Mouse (Mus musculus): ENCODE measurements around the gene Hist1h2bb. TPM values are rescaled to one million over a fixed set of nuclear protein-coding genes. Genes with fewer than 3 reads are reported as not detected.
A peak's percentile ranks its signal among the peaks of the same experiment; 100 is the strongest.
"Not testable (repeated sequence)": the region's sequence is repeated elsewhere in the genome, so short reads cannot be mapped to it uniquely, and the experiment has no call there.

Hist1h2bb gene
- total and polyA plus RNA-seq, 3 experiments, result 0.53 to 2,852 (median 54.6) TPM

GRCm38 (mm10) chr13:23761871-23762821 is 15.6 kb downstream of the Hist1h2bb start, which contains the start of gene Hist1h3a:
Gene Hist1h3a (minus strand): TSS chr13:23762386.
- peak within 1 kb of the TSS; percentile 13 to 59 (median 40) for H3K4me3 ChIP-seq (replicated peaks in 1 of 3; ENCODE audit: low read depth in 2 of 3, low read length in 2 of 3, poor library complexity in 1 of 3)
- H3K9me3 ChIP-seq (replicated peaks; ENCODE audit: low read length); H3K36me3 ChIP-seq (replicated peaks in 1 of 2; ENCODE audit: control insufficient read depth in 1 of 2, insufficient read depth in 1 of 2, low read length in 1 of 2); H3K27me3 ChIP-seq (replicated peaks); dilution Hi-C loops (cut with MboI; ENCODE audit: extremely low pct_ligation_motif_present, extremely low pct_unique_long_range_greater_than_20kb, low sequenced_read_pairs); H3K79me2 ChIP-seq (replicated peaks; ENCODE audit: control insufficient read depth, extremely low read depth, insufficient read depth, poor library complexity, severe bottlenecking): not testable (repeated sequence)
- peak; percentile 89 for DNase-seq (ENCODE audit: extremely low read depth)
- in situ Hi-C loops (cut with MboI; ENCODE audit: low pct_ligation_motif_present, low pct_unique_long_range_greater_than_20kb, low sequenced_read_pairs), result loop anchor here (25.0 kb wide), 1 partner anchor 1725 kb away; the partner anchor contains the start of genes Hist1h2ag, Hist1h2ah, Hist1h2bj and Hist1h2bk
- H3K4me2 ChIP-seq (ENCODE audit: insufficient read depth, low read depth, poor library complexity, severe bottlenecking), result peak within 1 kb of the TSS; percentile 98
- peak; percentile 51; the same call in 1 of the 2 replicates for TF ChIP-seq MYC (IDR thresholded peaks at IDR 0.05; ENCODE audit: low read depth, low read length)
- peak; percentile 99 for TF ChIP-seq TBP (conservative IDR thresholded peaks at IDR 0.05; ENCODE audit: low read depth, low read length)
- TF ChIP-seq NELFE (IDR thresholded peaks at IDR 0.05; ENCODE audit: low read depth, low read length), result peak; percentile 99
- 0 out of 2 replicates have a peak, but pooled peaks have one; percentile 24 for TF ChIP-seq RCOR1 (conservative IDR thresholded peaks at IDR 0.05; ENCODE audit: low read depth, low read length)
- TF ChIP-seq CHD1 (IDR thresholded peaks at IDR 0.05; ENCODE audit: low read depth, low read length), result peak; percentile 92; the same call in 1 of the 2 replicates
- peak; percentile 88 for TF ChIP-seq CHD2 (IDR thresholded peaks at IDR 0.05; ENCODE audit: low read length)
- TF ChIP-seq MAX (IDR thresholded peaks at IDR 0.05; ENCODE audit: low read length), result peak; percentile 70
- TF ChIP-seq IRF4 (IDR thresholded peaks at IDR 0.05; ENCODE audit: low read depth, low read length), result peak; percentile 19; the same call in 1 of the 2 replicates
- TF ChIP-seq SIN3A (IDR thresholded peaks at IDR 0.05; ENCODE audit: low read length), result 0 out of 2 replicates have a peak, but pooled peaks have one; percentile 37
- TF ChIP-seq ELF1 (IDR thresholded peaks at IDR 0.05; ENCODE audit: low read depth, low read length), result peak; percentile 3; the same call in 1 of the 2 replicates
- TF ChIP-seq UBTF (IDR thresholded peaks at IDR 0.05; ENCODE audit: low read depth, low read length), result peak; percentile 95
- peak; percentile 96 for TF ChIP-seq POLR2A (IDR thresholded peaks at IDR 0.05; ENCODE audit: low read depth, low read length)
- TF ChIP-seq ZMIZ1 (IDR thresholded peaks at IDR 0.05; ENCODE audit: low read depth, low read length), result peak; percentile 100
- peak; percentile 98 for TF ChIP-seq POLR2AphosphoS2 (IDR thresholded peaks at IDR 0.05; ENCODE audit: low read depth, low read length)
- TF ChIP-seq TCF12 (IDR thresholded peaks at IDR 0.05; ENCODE audit: low read depth, low read length), result peak; percentile 79
- H3K9ac ChIP-seq (ENCODE audit: insufficient read depth, low read depth), result peak within 1 kb of the TSS; percentile 99
- H3K27ac ChIP-seq (ENCODE audit: insufficient read depth, low read depth), result peak within 1 kb of the TSS; percentile 97
- peaks cover 3 to 44% of the 10 kb centered on the region in 2 experiments; a peak in 3 of 4 replicates for H3K4me1 ChIP-seq (ENCODE audit: control insufficient read depth in 1 of 2, insufficient read depth in 2 of 2)

GRCm38 (mm10) chr13:23763242-23763585 is 16.7 kb downstream of the Hist1h2bb start:
- no peaks in the 10 kb centered on the region for H3K36me3 ChIP-seq (replicated peaks in 1 of 2; ENCODE audit: control insufficient read depth in 1 of 2, insufficient read depth in 1 of 2, low read length in 1 of 2)
- in situ Hi-C loops (cut with MboI; ENCODE audit: low pct_ligation_motif_present, low pct_unique_long_range_greater_than_20kb, low sequenced_read_pairs), result loop anchor here (25.0 kb wide), 1 partner anchor 1726 kb away; the partner anchor contains the start of genes Hist1h2ag, Hist1h2ah, Hist1h2bj and Hist1h2bk
- peak overlapping the region; percentile 99 for H3K9ac ChIP-seq (ENCODE audit: insufficient read depth, low read depth)
- H3K4me3 ChIP-seq (replicated peaks in 1 of 3; ENCODE audit: low read depth in 2 of 3, low read length in 2 of 3, poor library complexity in 1 of 3), result peak overlapping the region; percentile 6 to 37 (median 36)
- H3K9me3 ChIP-seq (replicated peaks; ENCODE audit: low read length), result no peaks in the 10 kb centered on the region
- H3K27me3 ChIP-seq (replicated peaks), result no peaks in the 10 kb centered on the region
- peak overlapping the region; percentile 88 for H3K27ac ChIP-seq (ENCODE audit: insufficient read depth, low read depth)
- TF ChIP-seq NRF1 (IDR thresholded peaks at IDR 0.05; ENCODE audit: low read depth, low read length), result peak; percentile 40
- peak; percentile 66; the same call in 1 of the 2 replicates for TF ChIP-seq MAZ (IDR thresholded peaks at IDR 0.05; ENCODE audit: low read depth, low read length)
- no peak for TF ChIP-seq GABPA (IDR thresholded peaks at IDR 0.05; ENCODE audit: insufficient replicate concordance, low read depth, low read length)
- TF ChIP-seq MXI1 (IDR thresholded peaks at IDR 0.05; ENCODE audit: low read depth, low read length), result peak; percentile 50
- no peak for TF ChIP-seq POLR2AphosphoS2 (IDR thresholded peaks at IDR 0.05; ENCODE audit: low read depth, low read length)
- TF ChIP-seq CHD2 (IDR thresholded peaks at IDR 0.05; ENCODE audit: low read length), result 0 out of 2 replicates have a peak, but pooled peaks have one; percentile 49
- peak; percentile 31; the same call in 1 of the 2 replicates for TF ChIP-seq IRF4 (IDR thresholded peaks at IDR 0.05; ENCODE audit: low read depth, low read length)
- 0 out of 2 replicates have a peak, but pooled peaks have one; percentile 36 for TF ChIP-seq MAFK (IDR thresholded peaks at IDR 0.05; ENCODE audit: insufficient replicate concordance, low read length)
- no peak for TF ChIP-seq UBTF (IDR thresholded peaks at IDR 0.05; ENCODE audit: low read depth, low read length)
- 0 out of 2 replicates have a peak, but pooled peaks have one; percentile 54 for TF ChIP-seq MYC (IDR thresholded peaks at IDR 0.05; ENCODE audit: low read depth, low read length)
- TF ChIP-seq ZKSCAN1 (IDR thresholded peaks at IDR 0.05; ENCODE audit: borderline replicate concordance, low read depth, low read length), result no peak
- dilution Hi-C loops (cut with MboI; ENCODE audit: extremely low pct_ligation_motif_present, extremely low pct_unique_long_range_greater_than_20kb, low sequenced_read_pairs), result no loop called here
- H3K4me1 ChIP-seq (ENCODE audit: control insufficient read depth in 1 of 2, insufficient read depth in 2 of 2), result peaks cover 3 to 34% of the 10 kb centered on the region in 2 experiments; a peak in 3 of 4 replicates
- no peak for DNase-seq (ENCODE audit: extremely low read depth)
- peak overlapping the region; percentile 98 for H3K4me2 ChIP-seq (ENCODE audit: insufficient read depth, low read depth, poor library complexity, severe bottlenecking)
- H3K79me2 ChIP-seq (replicated peaks; ENCODE audit: control insufficient read depth, extremely low read depth, insufficient read depth, poor library complexity, severe bottlenecking), result no peaks in the 10 kb centered on the region
